Mouse (Mus musculus): ENCODE data around the gene Kat6b. TPM values are rescaled to one million over a fixed set of nuclear protein-coding genes. Genes with fewer than 3 reads are reported as not detected.

Kat6b gene
- polyA plus RNA-seq, 1 experiment: 3.9 TPM

DNA sequence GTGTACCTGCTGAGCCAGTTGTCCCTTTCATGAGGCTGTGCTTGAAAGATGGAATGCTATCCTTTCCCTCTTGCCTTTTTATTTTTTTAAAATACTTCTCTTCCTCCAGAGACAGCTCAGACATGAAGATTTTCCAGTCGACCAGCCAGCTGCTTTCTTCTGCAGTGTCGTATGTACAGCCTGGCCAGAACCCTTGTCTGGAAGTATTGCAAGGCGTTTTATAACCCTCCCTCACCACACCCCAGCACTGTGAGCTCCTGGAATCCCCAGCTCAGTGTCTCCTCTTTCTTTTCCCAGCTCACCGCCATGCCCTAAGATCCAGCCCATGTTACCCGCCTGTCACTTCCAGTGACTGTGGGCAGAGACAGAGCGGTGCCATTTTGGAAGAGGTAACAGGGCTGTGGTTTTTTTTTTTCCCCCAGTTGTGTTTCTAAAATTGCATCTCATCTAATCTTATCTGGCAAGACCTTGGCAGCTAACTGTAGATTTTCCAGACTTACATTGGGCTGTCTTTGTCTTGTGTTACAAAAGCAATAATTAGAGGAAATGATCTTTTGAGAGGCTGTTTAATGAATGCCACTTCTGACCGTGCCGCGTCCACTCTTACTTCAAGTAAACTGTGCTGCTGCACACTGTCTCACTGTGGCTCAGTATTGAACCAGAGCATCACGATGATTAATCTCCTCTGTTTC lies 77.4 kb downstream of the Kat6b start:
- Histone ChIP-seq H3K27me3 (ENCODE audit: control insufficient read depth, insufficient read depth, insufficient read length) (no peaks in the 10 kb centered on the region), H3K4me3 (no peak overlapping the region)

DNA sequence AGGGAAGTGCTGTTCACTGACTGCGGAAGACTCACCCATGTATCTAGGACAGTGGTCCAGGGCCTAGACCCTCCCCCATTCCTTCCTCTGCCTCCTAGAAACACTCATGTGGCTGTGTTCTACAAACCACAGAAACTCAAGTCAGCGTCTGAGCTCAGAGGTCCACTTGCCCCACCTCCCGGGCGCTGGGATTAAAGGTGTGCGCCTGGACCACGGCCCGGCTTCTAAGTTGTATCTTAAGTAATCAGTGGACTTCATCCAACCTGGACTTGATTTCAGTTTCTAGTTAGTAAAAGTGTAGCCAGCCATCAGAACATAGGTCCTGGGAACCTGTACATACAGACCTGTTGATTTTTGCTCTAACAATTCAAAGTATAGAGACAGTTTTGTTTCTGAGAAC lies 78.2 kb downstream of the Kat6b start:
- TF ChIP-seq REST (IDR thresholded peaks at IDR 0.05; ENCODE audit: insufficient read depth, insufficient read length): no peak
- Histone ChIP-seq H3K4me3 (no peak overlapping the region), H3K79me2 (ENCODE audit: control insufficient read depth, insufficient read depth) (peaks cover 8% of the 10 kb centered on the region), H3K36me3 (ENCODE audit: control insufficient read depth, insufficient read depth) (no peaks in the 10 kb centered on the region), H3K27me3 (ENCODE audit: control insufficient read depth, insufficient read depth, insufficient read length) (no peaks in the 10 kb centered on the region), H3K4me2 (ENCODE audit: low read depth) (no peak overlapping the region), H3ac (ENCODE audit: control insufficient read depth, insufficient read length) (no peak overlapping the region)

More for the DNA sequence above, 77.4 kb downstream of the Kat6b start:
- Histone ChIP-seq H3K36me3 (ENCODE audit: control insufficient read depth, insufficient read depth) (no peaks in the 10 kb centered on the region), H3ac (ENCODE audit: control insufficient read depth, insufficient read length) (no peak overlapping the region), H3K79me2 (ENCODE audit: control insufficient read depth, insufficient read depth) (peaks cover 7% of the 10 kb centered on the region), H3K4me2 (ENCODE audit: low read depth) (peak overlapping the region; percentile 49)
- TF ChIP-seq TCF12 (IDR thresholded peaks at IDR 0.05; ENCODE audit: insufficient read depth, poor library complexity, severe bottlenecking): no peak
- no peak for TF ChIP-seq USF1 (IDR thresholded peaks at IDR 0.05; ENCODE audit: low read depth)
- no peak for TF ChIP-seq E2F4 (IDR thresholded peaks at IDR 0.05; ENCODE audit: insufficient read depth)
- TF ChIP-seq SRF (IDR thresholded peaks at IDR 0.05; ENCODE audit: control insufficient read depth, insufficient read length, low read depth): no peak
- TF ChIP-seq TCF3 (IDR thresholded peaks at IDR 0.05; ENCODE audit: insufficient read length, low read depth): no peak
- no peak for TF ChIP-seq POLR2A (IDR thresholded peaks at IDR 0.05; ENCODE audit: insufficient read length, low read depth)
- no peak for TF ChIP-seq MAX (IDR thresholded peaks at IDR 0.05; ENCODE audit: low read depth)
- no peak for TF ChIP-seq MYOG (IDR thresholded peaks at IDR 0.05; ENCODE audit: control insufficient read depth in 1 of 3, insufficient read depth in 1 of 3, insufficient read length in 2 of 3, low read depth in 2 of 3)
- TF ChIP-seq CEBPB (IDR thresholded peaks at IDR 0.05; ENCODE audit: insufficient read depth, poor library complexity, severe bottlenecking): no peak
- no peak for TF ChIP-seq REST (IDR thresholded peaks at IDR 0.05; ENCODE audit: insufficient read depth, insufficient read length)
- TF ChIP-seq MYOD1 (IDR thresholded peaks at IDR 0.05; ENCODE audit: control insufficient read depth in 1 of 3, insufficient read length in 2 of 3, low read depth in 2 of 3): no peak
- no peak for TF ChIP-seq POLR2AphosphoS2 (IDR thresholded peaks at IDR 0.05; ENCODE audit: insufficient read length, low read depth)

DNA sequence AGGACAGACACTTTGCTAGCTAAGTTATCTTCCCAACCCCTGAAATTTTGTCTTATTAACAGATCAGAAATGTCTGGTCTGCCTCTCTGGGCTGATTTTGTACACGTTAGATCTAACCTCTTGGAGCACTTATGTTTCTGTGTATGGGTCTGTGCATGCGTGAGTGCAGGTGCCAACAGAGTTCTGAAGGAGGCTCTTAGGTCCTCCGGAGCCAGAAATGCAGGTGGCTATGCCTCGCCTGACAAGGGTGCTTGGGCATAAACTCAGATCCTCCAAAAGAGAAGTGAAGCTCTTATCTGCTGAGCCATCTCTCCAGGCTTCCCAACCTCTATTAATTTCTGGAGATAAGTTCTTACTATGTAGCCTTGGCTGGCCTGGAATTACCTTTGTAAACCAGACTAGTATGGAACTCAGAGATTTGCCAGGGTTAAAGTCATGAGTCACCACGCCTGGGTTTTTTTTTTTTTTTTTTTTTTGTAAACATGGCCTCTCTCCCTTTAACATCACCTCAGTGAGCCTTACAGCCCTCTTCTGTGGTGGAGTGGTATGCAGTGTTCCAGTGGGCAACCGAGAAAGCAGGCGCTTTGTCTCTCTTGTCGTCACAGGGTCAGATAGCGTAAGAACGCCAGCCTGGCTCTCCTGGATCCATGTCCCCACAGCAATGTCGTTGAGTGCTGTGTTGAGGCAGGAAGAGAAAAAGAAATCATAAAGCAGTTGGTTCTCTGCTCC lies 79.4 kb downstream of the Kat6b start:
- H3K36me3 ChIP-seq (ENCODE audit: control insufficient read depth, insufficient read depth): no peaks in the 10 kb centered on the region
- no peaks in the 10 kb centered on the region for H3K27me3 ChIP-seq (ENCODE audit: control insufficient read depth, insufficient read depth, insufficient read length)
- TF ChIP-seq CEBPB (IDR thresholded peaks at IDR 0.05; ENCODE audit: insufficient read depth, poor library complexity, severe bottlenecking): no peak
- TF ChIP-seq USF1 (IDR thresholded peaks at IDR 0.05; ENCODE audit: low read depth): no peak
- TF ChIP-seq TCF3 (IDR thresholded peaks at IDR 0.05; ENCODE audit: insufficient read length, low read depth): no peak
- no peak for TF ChIP-seq SRF (IDR thresholded peaks at IDR 0.05; ENCODE audit: control insufficient read depth, insufficient read length, low read depth)
- no peak for TF ChIP-seq MYOD1 (IDR thresholded peaks at IDR 0.05; ENCODE audit: control insufficient read depth in 1 of 3, insufficient read length in 2 of 3, low read depth in 2 of 3)
- TF ChIP-seq REST (IDR thresholded peaks at IDR 0.05; ENCODE audit: insufficient read depth, insufficient read length): no peak
- TF ChIP-seq POLR2A (IDR thresholded peaks at IDR 0.05; ENCODE audit: insufficient read length, low read depth): no peak
- no peak for TF ChIP-seq MAX (IDR thresholded peaks at IDR 0.05; ENCODE audit: low read depth)
- no peak for TF ChIP-seq MYOG (IDR thresholded peaks at IDR 0.05; ENCODE audit: control insufficient read depth in 1 of 3, insufficient read depth in 1 of 3, insufficient read length in 2 of 3, low read depth in 2 of 3)
- no peak for TF ChIP-seq TCF12 (IDR thresholded peaks at IDR 0.05; ENCODE audit: insufficient read depth, poor library complexity, severe bottlenecking)
- no peak for TF ChIP-seq E2F4 (IDR thresholded peaks at IDR 0.05; ENCODE audit: insufficient read depth)
- no peak for TF ChIP-seq POLR2AphosphoS2 (IDR thresholded peaks at IDR 0.05; ENCODE audit: insufficient read length, low read depth)
- H3ac ChIP-seq (ENCODE audit: control insufficient read depth, insufficient read length): no peak overlapping the region
- H3K79me2 ChIP-seq (ENCODE audit: control insufficient read depth, insufficient read depth): peaks cover 11% of the 10 kb centered on the region
- no peak overlapping the region for H3K4me3 ChIP-seq
- no peak overlapping the region for H3K4me2 ChIP-seq (ENCODE audit: low read depth)

DNA sequence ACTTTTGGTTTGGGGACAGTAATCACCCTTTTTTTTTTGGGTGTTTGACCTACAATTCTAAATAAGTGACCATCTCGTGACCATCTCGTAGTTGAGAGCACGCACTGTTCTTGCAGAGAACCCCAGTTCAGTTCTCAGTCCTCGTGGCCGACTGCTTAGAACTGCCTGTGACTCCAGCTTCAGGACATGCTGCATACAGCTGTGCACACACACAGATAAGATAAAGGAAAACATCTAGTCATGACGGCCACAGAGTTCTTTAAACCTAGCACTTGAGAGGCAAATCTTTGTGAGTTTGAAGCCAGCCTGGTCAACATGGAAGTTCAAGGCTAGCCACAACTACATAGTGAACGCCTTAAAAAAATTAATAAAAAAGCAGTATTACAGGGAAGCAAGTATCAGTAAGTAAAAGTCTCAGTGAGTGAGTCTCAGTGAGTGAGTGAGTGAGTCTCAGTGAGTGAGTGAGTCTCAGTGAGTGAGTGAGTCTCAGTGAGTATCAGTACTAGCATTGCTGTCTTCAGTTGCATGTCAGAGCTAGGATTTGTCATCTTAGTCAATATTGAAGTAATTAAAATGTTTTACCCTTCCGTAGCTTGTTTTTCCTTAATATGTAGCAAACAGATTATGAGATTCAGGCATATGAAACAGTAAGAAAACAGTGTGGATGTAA lies 80.3 kb downstream of the Kat6b start:
- no peak overlapping the region for H3ac ChIP-seq (ENCODE audit: control insufficient read depth, insufficient read length)
- H3K4me3 ChIP-seq: no peak overlapping the region
- peaks cover 11% of the 10 kb centered on the region for H3K79me2 ChIP-seq (ENCODE audit: control insufficient read depth, insufficient read depth)
- no peaks in the 10 kb centered on the region for H3K27me3 ChIP-seq (ENCODE audit: control insufficient read depth, insufficient read depth, insufficient read length)
- TF ChIP-seq USF1 (IDR thresholded peaks at IDR 0.05; ENCODE audit: low read depth): no peak
- no peak overlapping the region for H3K4me2 ChIP-seq (ENCODE audit: low read depth)
- H3K36me3 ChIP-seq (ENCODE audit: control insufficient read depth, insufficient read depth): no peaks in the 10 kb centered on the region

DNA sequence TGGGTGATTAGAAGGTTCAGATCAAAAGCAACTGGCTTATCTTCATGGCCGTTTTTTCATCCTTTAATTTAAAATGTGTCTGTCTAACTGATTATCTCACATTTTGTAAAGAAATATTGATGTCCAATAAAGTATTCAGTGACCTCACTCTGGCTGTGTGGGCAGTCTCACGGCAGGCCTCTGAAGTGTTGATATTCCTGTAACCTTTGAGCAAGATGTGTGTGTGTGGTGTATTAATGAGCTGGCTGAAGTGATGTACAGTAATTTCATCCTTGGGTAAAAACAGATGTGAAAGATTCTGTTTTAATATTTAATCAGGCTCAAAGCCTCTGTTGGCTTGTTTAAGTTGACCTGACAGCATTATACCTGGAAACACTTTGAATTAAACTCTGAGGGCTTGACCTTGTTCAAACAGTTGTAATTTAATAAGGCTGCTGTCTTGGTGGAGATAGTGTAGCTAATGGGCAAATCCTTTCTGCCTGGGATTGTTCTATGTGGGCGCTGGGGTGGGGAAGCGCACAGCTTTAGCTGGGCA lies 82.4 kb downstream of the Kat6b start:
- H3K4me3 ChIP-seq: no peak overlapping the region
- H3ac ChIP-seq (ENCODE audit: control insufficient read depth, insufficient read length): no peak overlapping the region
- H3K36me3 ChIP-seq (ENCODE audit: control insufficient read depth, insufficient read depth): no peaks in the 10 kb centered on the region
- H3K27me3 ChIP-seq (ENCODE audit: control insufficient read depth, insufficient read depth, insufficient read length): no peaks in the 10 kb centered on the region
- H3K4me2 ChIP-seq (ENCODE audit: low read depth): no peak overlapping the region
- peaks cover 5% of the 10 kb centered on the region for H3K79me2 ChIP-seq (ENCODE audit: control insufficient read depth, insufficient read depth)
- TF ChIP-seq MYOG (IDR thresholded peaks at IDR 0.05; ENCODE audit: control insufficient read depth in 1 of 3, insufficient read depth in 1 of 3, insufficient read length in 2 of 3, low read depth in 2 of 3) (no peak), POLR2AphosphoS2 (IDR thresholded peaks at IDR 0.05; ENCODE audit: insufficient read length, low read depth) (no peak), E2F4 (IDR thresholded peaks at IDR 0.05; ENCODE audit: insufficient read depth) (no peak), TCF3 (IDR thresholded peaks at IDR 0.05; ENCODE audit: insufficient read length, low read depth) (no peak), MAX (IDR thresholded peaks at IDR 0.05; ENCODE audit: low read depth) (no peak), USF1 (IDR thresholded peaks at IDR 0.05; ENCODE audit: low read depth) (no peak), POLR2A (IDR thresholded peaks at IDR 0.05; ENCODE audit: insufficient read length, low read depth) (no peak)

Data from myocyte (in vitro differentiated cells).